9 mouse cellular contexts compared by ENCODE assay signal in genomic region chr5:122529913-122530604, GRCm38 (mm10). TPM values are rescaled to one million over a fixed set of nuclear protein-coding genes. Genes with fewer than 3 reads are reported as not detected.
DNase-seq lines count a peak whose midpoint lies in the region; ATAC-seq and TF ChIP-seq lines count a peak whose summit lies in the region.
"Had no signal": no experiment of that assay in that cellular context is flagged by ENCODE, and none has a peak within 500 bp of the region (broad histone marks: within the 10 kb centered on the region; RNA-seq: fewer than 3 reads in every experiment).

No protein-coding gene starts in this region.

- H3K27me3 ChIP-seq in liver, embryonic 16.5 days (ENCODE audit: control insufficient read depth, insufficient read depth, low read depth, low read length): no peaks in the 10 kb centered on the region
- no peaks in the 10 kb centered on the region for H3K27me3 ChIP-seq in liver, embryonic 11.5 days (replicated peaks; ENCODE audit: control insufficient read depth, insufficient read depth, low read length)
- no peaks in the 10 kb centered on the region for H3K27me3 ChIP-seq in intestine, embryonic 16.5 days (replicated peaks; ENCODE audit: control insufficient read depth, insufficient read depth, low read length)

- no peaks in the 10 kb centered on the region for H3K36me3 ChIP-seq in liver, embryonic 16.5 days (ENCODE audit: control insufficient read depth, insufficient read depth)
- H3K36me3 ChIP-seq in liver, embryonic 11.5 days (ENCODE audit: control insufficient read depth, insufficient read depth, low read length): no peaks in the 10 kb centered on the region
- no peaks in the 10 kb centered on the region for H3K36me3 ChIP-seq in intestine, embryonic 16.5 days (ENCODE audit: control insufficient read depth, insufficient read depth, low read length)

- intact Hi-C loops in gastrocnemius, adult 2 months (cut with DNase I): no loop called here
- intact Hi-C loops in gastrocnemius, postnatal 36 days (cut with DNase I): no loop called here

- H3K4me3 ChIP-seq in gastrocnemius, adult 2 months: no peak overlapping the region
- no peak overlapping the region for H3K4me3 ChIP-seq in liver, embryonic 16.5 days (ENCODE audit: low read depth, low read length)
- no peak overlapping the region for H3K4me3 ChIP-seq in liver, embryonic 11.5 days (ENCODE audit: low read depth, low read length)
- H3K4me3 ChIP-seq in intestine, embryonic 16.5 days (ENCODE audit: low read length): no peak overlapping the region
- H3K4me3 ChIP-seq in olfactory bulb, adult 2 months (ENCODE audit: insufficient read depth, low read depth, low read length): no peak overlapping the region

- H3K27ac ChIP-seq in gastrocnemius, adult 2 months: peak overlapping the region; percentile 80
- H3K27ac ChIP-seq in liver, embryonic 16.5 days (ENCODE audit: low read length): no peak overlapping the region
- H3K27ac ChIP-seq in liver, embryonic 11.5 days (ENCODE audit: low read depth, low read length): no peak overlapping the region
- peak overlapping the region; percentile 44 for H3K27ac ChIP-seq in intestine, embryonic 16.5 days (ENCODE audit: low read length)
- peak overlapping the region; percentile 35; the same call in 1 of the 2 replicates for H3K27ac ChIP-seq in olfactory bulb, adult 2 months (ENCODE audit: insufficient read depth, low read depth, low read length)

- H3K4me1 ChIP-seq in liver, embryonic 16.5 days (ENCODE audit: control insufficient read depth, low read depth, low read length): peaks cover 3% of the 10 kb centered on the region; the same call in 1 of the 2 replicates
- peaks cover 20% of the 10 kb centered on the region for H3K4me1 ChIP-seq in liver, embryonic 11.5 days (replicated peaks; ENCODE audit: control insufficient read depth, insufficient read depth, low read length)
- H3K4me1 ChIP-seq in intestine, embryonic 16.5 days (ENCODE audit: control insufficient read depth, insufficient read depth, low read length): peaks cover 54% of the 10 kb centered on the region
- H3K4me1 ChIP-seq in olfactory bulb, adult 2 months (ENCODE audit: control insufficient read depth, insufficient read depth, low read length): peaks cover 26% of the 10 kb centered on the region

- peak; percentile 39; the same call in 1 of the 2 replicates for ATAC-seq in liver, embryonic 16.5 days (ENCODE audit: low read depth)
- no peak for ATAC-seq in liver, embryonic 11.5 days (replicated peaks; ENCODE audit: low FRiP score)
- no peak for ATAC-seq in intestine, embryonic 16.5 days

- no peak for TF ChIP-seq POLR2A in olfactory bulb, adult 2 months (IDR thresholded peaks at IDR 0.05; ENCODE audit: insufficient read depth, low read depth, low read length)

- H3K9ac ChIP-seq in liver, embryonic 16.5 days (ENCODE audit: low read depth, low read length): no peak overlapping the region
- no peak overlapping the region for H3K9ac ChIP-seq in liver, embryonic 11.5 days (ENCODE audit: low read depth, low read length)
- H3K9ac ChIP-seq in intestine, embryonic 16.5 days (ENCODE audit: low read depth, low read length): no peak overlapping the region

- WGBS in liver, embryonic 16.5 days (ENCODE audit: insufficient replicate concordance): 59% methylated on average over 9 of the region's 9 CpGs
- 83% methylated on average over 9 of the region's 9 CpGs for WGBS in liver, embryonic 11.5 days
- WGBS in intestine, embryonic 16.5 days: 53% methylated on average over 9 of the region's 9 CpGs
- WGBS in olfactory bulb, adult 2 months: 57% methylated on average over 9 of the region's 9 CpGs

- TF ChIP-seq CTCF in gastrocnemius, adult 2 months (IDR thresholded peaks at IDR 0.05): no peak
- TF ChIP-seq CTCF in olfactory bulb, adult 2 months (IDR thresholded peaks at IDR 0.05; ENCODE audit: insufficient read depth, low read depth, low read length): no peak

- no peak overlapping the region for H3K4me2 ChIP-seq in liver, embryonic 16.5 days (ENCODE audit: low read depth, low read length)
- H3K4me2 ChIP-seq in liver, embryonic 11.5 days: no peak overlapping the region
- H3K4me2 ChIP-seq in intestine, embryonic 16.5 days (ENCODE audit: low read depth, low read length): no peak overlapping the region

- DNase-seq in gastrocnemius, adult 2 months: no peak
- no peak for DNase-seq in gastrocnemius, postnatal 36 days
- no peak for DNase-seq in liver, embryonic 11.5 days (ENCODE audit: low spot score)
- no peak for DNase-seq in urinary bladder, adult 18-20 months (ENCODE audit: low spot score in 2 of 2)
- DNase-seq in layer of hippocampus, adult 11-12 months (ENCODE audit: low spot score): no peak
- DNase-seq: spleen, adult 18-20 months had no signal

- H3K9me3 ChIP-seq in liver, embryonic 16.5 days (replicated peaks; ENCODE audit: control insufficient read depth, low read length): no peaks in the 10 kb centered on the region
- no peaks in the 10 kb centered on the region for H3K9me3 ChIP-seq in liver, embryonic 11.5 days (ENCODE audit: control insufficient read depth, low read length)
- H3K9me3 ChIP-seq in intestine, embryonic 16.5 days (ENCODE audit: control insufficient read depth, low read length): no peaks in the 10 kb centered on the region

RNA-seq across cellular contexts. Expression of gene Atp2a2, which starts 28.0 kb away (rescaled TPM):
- 100 to 1,000 TPM; 387 to 963 TPM for total RNA-seq in gastrocnemius, adult 2 months (2021)
- total RNA-seq in gastrocnemius, postnatal 36 days (2021): 100 to 1,000 TPM; 175 to 549 TPM
- 10.0 and 11.3 TPM in 2 replicates for polyA plus RNA-seq in liver, embryonic 16.5 days (2015; fragmentation: Nextera tagmentation; extraction: Ambion mirVana)
- polyA plus RNA-seq in liver, embryonic 11.5 days (2014; fragmentation: Nextera tagmentation; extraction: Ambion mirVana): 45.2 and 46.8 TPM in 2 replicates
- 20.4 and 27.2 TPM in 2 replicates for polyA plus RNA-seq in intestine, embryonic 16.5 days (2015; fragmentation: Nextera tagmentation; extraction: Ambion mirVana)
- polyA plus RNA-seq in olfactory bulb, adult 2 months (2012; ENCODE audit: insufficient read depth, insufficient read length, low replicate concordance, missing spikeins): 113 and 352 TPM in 2 replicates

Comparison
In these comparisons a context has a peak if more than half of its experiments do, and no peak if none do; other contexts are left out.
1. H3K27ac ChIP-seq: peak in gastrocnemius, adult 2 months (single experiment), intestine, embryonic 16.5 days (single experiment) and olfactory bulb, adult 2 months (single experiment); none in liver, embryonic 16.5 days (single experiment) and liver, embryonic 11.5 days (single experiment).